ENCODE assay signal across 11 mouse cellular contexts in genomic region chr16:49997040-49997439, GRCm38 (mm10).
DNase-seq lines count a peak whose midpoint lies in the region; ATAC-seq and TF ChIP-seq lines count a peak whose summit lies in the region.
"Had no signal": no experiment of that assay in that cellular context is flagged by ENCODE, and none has a peak within 500 bp of the region (broad histone marks: within the 10 kb centered on the region; RNA-seq: fewer than 3 reads in every experiment).

No protein-coding gene starts in this region.

- no peak overlapping the region for H3K9ac ChIP-seq in embryonic facial prominence, embryonic 14.5 days (ENCODE audit: low read depth, low read length)
- H3K9ac ChIP-seq in intestine, postnatal 0 days (ENCODE audit: low read depth, low read length) = no peak overlapping the region
- H3K9ac ChIP-seq in midbrain, embryonic 14.5 days (replicated peaks; ENCODE audit: low read length) = no peak overlapping the region
- no peak overlapping the region for H3K9ac ChIP-seq in forebrain, embryonic 11.5 days (ENCODE audit: low read length)
- H3K9ac ChIP-seq: heart, embryonic 15.5 days had no signal

- H3K9me3 ChIP-seq in embryonic facial prominence, embryonic 14.5 days (ENCODE audit: control insufficient read depth, low read length) = no peaks in the 10 kb centered on the region
- no peaks in the 10 kb centered on the region for H3K9me3 ChIP-seq in embryonic facial prominence, embryonic 10.5 days
- no peaks in the 10 kb centered on the region for H3K9me3 ChIP-seq in intestine, postnatal 0 days (ENCODE audit: control insufficient read depth)
- no peaks in the 10 kb centered on the region for H3K9me3 ChIP-seq in midbrain, embryonic 14.5 days (ENCODE audit: control insufficient read depth, low read length)
- H3K9me3 ChIP-seq in forebrain, embryonic 11.5 days (ENCODE audit: control insufficient read depth, low read length) = no peaks in the 10 kb centered on the region
- H3K9me3 ChIP-seq: heart, embryonic 15.5 days had no signal

- TF ChIP-seq CTCF in intestine, postnatal 0 days (IDR thresholded peaks at IDR 0.05; ENCODE audit: low read depth) = peak; percentile 28; the same call in 1 of the 2 replicates

- H3K4me3 ChIP-seq in embryonic facial prominence, embryonic 14.5 days (ENCODE audit: low read depth, low read length) = no peak overlapping the region
- H3K4me3 ChIP-seq in embryonic facial prominence, embryonic 10.5 days = no peak overlapping the region
- H3K4me3 ChIP-seq in intestine, postnatal 0 days (ENCODE audit: low read depth, low read length) = no peak overlapping the region
- no peak overlapping the region for H3K4me3 ChIP-seq in midbrain, embryonic 14.5 days (replicated peaks; ENCODE audit: low read depth, low read length)
- H3K4me3 ChIP-seq in forebrain, embryonic 11.5 days (ENCODE audit: low read depth, low read length) = no peak overlapping the region
- H3K4me3 ChIP-seq: erythroblast, embryonic 14.5 days; heart, embryonic 15.5 days had no signal

- no peak for ATAC-seq in embryonic facial prominence, embryonic 14.5 days (ENCODE audit: low read depth)
- 0 out of 2 replicates have a peak, but pooled peaks have one; percentile 6 for ATAC-seq in intestine, postnatal 0 days
- ATAC-seq in midbrain, embryonic 14.5 days (ENCODE audit: low FRiP score, low TSS enrichment) = no peak
- no peak for ATAC-seq in forebrain, embryonic 11.5 days (replicated peaks; ENCODE audit: low FRiP score)

- H3K27me3 ChIP-seq in embryonic facial prominence, embryonic 14.5 days (replicated peaks; ENCODE audit: control insufficient read depth, insufficient read depth, low read length) = no peaks in the 10 kb centered on the region
- H3K27me3 ChIP-seq in embryonic facial prominence, embryonic 10.5 days (replicated peaks; ENCODE audit: low read depth, poor library complexity, severe bottlenecking) = no peaks in the 10 kb centered on the region
- H3K27me3 ChIP-seq in intestine, postnatal 0 days (replicated peaks; ENCODE audit: control insufficient read depth, insufficient read depth, low read length) = no peaks in the 10 kb centered on the region
- H3K27me3 ChIP-seq in midbrain, embryonic 14.5 days (ENCODE audit: control insufficient read depth, insufficient read depth, low read length) = no peaks in the 10 kb centered on the region
- no peaks in the 10 kb centered on the region for H3K27me3 ChIP-seq in forebrain, embryonic 11.5 days (ENCODE audit: control insufficient read depth, insufficient read depth, low read length)

- H3K4me2 ChIP-seq in embryonic facial prominence, embryonic 14.5 days (ENCODE audit: low read depth, low read length) = no peak overlapping the region
- no peak overlapping the region for H3K4me2 ChIP-seq in intestine, postnatal 0 days (replicated peaks; ENCODE audit: low read depth)
- no peak overlapping the region for H3K4me2 ChIP-seq in midbrain, embryonic 14.5 days (ENCODE audit: low read length)
- H3K4me2 ChIP-seq in forebrain, embryonic 11.5 days (ENCODE audit: low read depth, low read length, severe bottlenecking) = no peak overlapping the region
- H3K4me2 ChIP-seq: heart, embryonic 15.5 days had no signal

- H3K36me3 ChIP-seq in embryonic facial prominence, embryonic 14.5 days (ENCODE audit: control insufficient read depth, insufficient read depth, low read length) = no peaks in the 10 kb centered on the region
- H3K36me3 ChIP-seq in embryonic facial prominence, embryonic 10.5 days (replicated peaks) = no peaks in the 10 kb centered on the region
- no peaks in the 10 kb centered on the region for H3K36me3 ChIP-seq in intestine, postnatal 0 days (ENCODE audit: control insufficient read depth, insufficient read depth)
- no peaks in the 10 kb centered on the region for H3K36me3 ChIP-seq in midbrain, embryonic 14.5 days (ENCODE audit: control insufficient read depth, insufficient read depth, low read length)
- no peaks in the 10 kb centered on the region for H3K36me3 ChIP-seq in forebrain, embryonic 11.5 days (ENCODE audit: control insufficient read depth, insufficient read depth, low read length)
- H3K36me3 ChIP-seq: heart, embryonic 15.5 days had no signal

- H3K4me1 ChIP-seq in embryonic facial prominence, embryonic 14.5 days (ENCODE audit: control insufficient read depth, insufficient read depth, low read length) = peaks cover 15% of the 10 kb centered on the region; the same call in 1 of the 2 replicates
- H3K4me1 ChIP-seq in embryonic facial prominence, embryonic 10.5 days = 0 out of 2 replicates have a peak, but pooled peaks cover 5% of the 10 kb centered on the region
- H3K4me1 ChIP-seq in intestine, postnatal 0 days (replicated peaks; ENCODE audit: control insufficient read depth, insufficient read depth, low read length) = 0 out of 2 replicates have a peak, but pooled peaks cover 4% of the 10 kb centered on the region
- 0 out of 2 replicates have a peak, but pooled peaks cover under 1% of the 10 kb centered on the region for H3K4me1 ChIP-seq in midbrain, embryonic 14.5 days (ENCODE audit: control insufficient read depth, insufficient read depth, low read length)
- H3K4me1 ChIP-seq in forebrain, embryonic 11.5 days (replicated peaks; ENCODE audit: control insufficient read depth, insufficient read depth, low read length) = peaks cover 2% of the 10 kb centered on the region; the same call in 1 of the 2 replicates
- H3K4me1 ChIP-seq: heart, embryonic 15.5 days had no signal

- intact Hi-C loops in gastrocnemius, postnatal 14 days (cut with DNase I; ENCODE audit: low total_unique reads) = no loop called here

- WGBS in embryonic facial prominence, embryonic 14.5 days = 61% methylated on average over 7 of the region's 7 CpGs
- 92% methylated on average over 7 of the region's 7 CpGs for WGBS in embryonic facial prominence, embryonic 10.5 days
- WGBS in intestine, postnatal 0 days = 88% methylated on average over 7 of the region's 7 CpGs
- whole genome bisulfite sequencing in midbrain, embryonic 14.5 days = 92% methylated on average over 7 of the region's 7 CpGs
- WGBS in forebrain, embryonic 11.5 days = 95% methylated on average over 7 of the region's 7 CpGs

- peak; percentile 86 for DNase-seq in embryonic facial prominence, embryonic 14.5 days (ENCODE audit: low spot score)
- DNase-seq in embryonic facial prominence, embryonic 10.5 days (ENCODE audit: low spot score) = no peak
- peak; percentile 80 for DNase-seq in 3T3-L1 (ENCODE audit: low read depth, low spot score)
- peak; percentile 78 for DNase-seq in gastrocnemius, postnatal 14 days
- DNase-seq in T-cell, adult 2 months (ENCODE audit: low spot score) = no peak
- DNase-seq in midbrain, embryonic 14.5 days = no peak
- no peak for DNase-seq in forebrain, embryonic 11.5 days (ENCODE audit: low spot score)
- DNase-seq: kidney, postnatal 25 days had no signal

- H3K27ac ChIP-seq in embryonic facial prominence, embryonic 14.5 days (replicated peaks; ENCODE audit: low read depth, low read length) = peak overlapping the region; percentile 48; the same call in 1 of the 2 replicates
- H3K27ac ChIP-seq in embryonic facial prominence, embryonic 10.5 days (replicated peaks) = no peak overlapping the region
- no peak overlapping the region for H3K27ac ChIP-seq in intestine, postnatal 0 days (ENCODE audit: low read depth, low read length)
- H3K27ac ChIP-seq in midbrain, embryonic 14.5 days (replicated peaks; ENCODE audit: low read depth, low read length) = no peak overlapping the region
- H3K27ac ChIP-seq in forebrain, embryonic 11.5 days (ENCODE audit: low read depth, low read length) = no peak overlapping the region
- H3K27ac ChIP-seq: heart, embryonic 15.5 days had no signal

Comparison
In these comparisons a context has a peak if more than half of its experiments do, and no peak if none do; other contexts are left out.
1. DNase-seq: peak in embryonic facial prominence, embryonic 14.5 days (single experiment), 3T3-L1 (single experiment) and gastrocnemius, postnatal 14 days (single experiment); none in embryonic facial prominence, embryonic 10.5 days (single experiment), T-cell, adult 2 months (single experiment), midbrain, embryonic 14.5 days (single experiment) and forebrain, embryonic 11.5 days (single experiment).